Mouse (Mus musculus): ENCODE measurements around the gene Apbb1.

The Apbb1 gene

GRCm38 (mm10) chr7:105519771-105520170 is 61.7 kb downstream of the Apbb1 start:
- no peak for DNase-seq (ENCODE audit: low spot score in 2 of 2)

- DNase-seq (ENCODE audit: low spot score in 2 of 2) = no peak
Observed at GRCm38 (mm10) chr7:105519336-105519735, 62.1 kb downstream of the Apbb1 start.

- no peak for DNase-seq (ENCODE audit: low spot score in 2 of 2)
Observed at GRCm38 (mm10) chr7:105516669-105517360, 64.6 kb downstream of the Apbb1 start.

- peak; percentile 12 to 18 for DNase-seq (ENCODE audit: low spot score in 2 of 2)
Observed at GRCm38 (mm10) chr7:105515178-105515577, 66.3 kb downstream of the Apbb1 start.

GRCm38 (mm10) chr7:105514561-105514960 is 66.9 kb downstream of the Apbb1 start:
- DNase-seq (ENCODE audit: low spot score in 2 of 2) = no peak

GRCm38 (mm10) chr7:105513845-105514291 is 67.6 kb downstream of the Apbb1 start:
- DNase-seq (ENCODE audit: low spot score in 2 of 2) = no peak

- DNase-seq (ENCODE audit: low spot score in 2 of 2) = no peak
Observed at GRCm38 (mm10) chr7:105510143-105510542, 71.3 kb downstream of the Apbb1 start.
